ENCODE assay signal across 9 mouse cellular contexts in the genomic region with DNA sequence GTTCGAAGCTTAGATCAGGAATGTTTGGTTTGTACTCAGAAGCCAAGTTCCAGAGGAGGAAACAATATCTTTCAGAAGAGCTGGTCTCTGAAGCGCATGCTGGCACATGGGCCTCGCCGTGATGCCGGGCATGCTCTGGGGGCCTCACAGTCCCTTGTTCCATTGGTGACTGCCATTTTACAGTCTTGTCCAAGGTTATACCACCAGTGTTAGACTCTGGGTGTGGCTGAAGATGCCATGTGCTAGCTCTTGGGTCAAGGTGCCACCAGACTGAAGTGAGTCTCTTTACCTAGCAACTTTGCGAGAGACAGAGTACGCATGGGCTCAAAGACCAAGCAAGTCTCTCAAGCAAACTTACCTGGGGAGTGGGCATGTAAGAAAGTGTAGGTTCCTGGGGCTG.
DNase-seq lines count a peak whose midpoint lies in the region; ATAC-seq and TF ChIP-seq lines count a peak whose summit lies in the region.
"Had no signal": no experiment of that assay in that cellular context is flagged by ENCODE, and none has a peak within 500 bp of the region (broad histone marks: within the 10 kb centered on the region; RNA-seq: fewer than 3 reads in every experiment).

No protein-coding gene starts in this region.

- H3K27ac ChIP-seq in layer of hippocampus, adult 2 months: peak overlapping the region; percentile 63; the same call in 1 of the 2 replicates
- peak overlapping the region; percentile 58 for H3K27ac ChIP-seq in embryonic fibroblast, embryonic 13.5 days (ENCODE audit: insufficient read depth, low read length)
- H3K27ac ChIP-seq in hindbrain, embryonic 11.5 days (ENCODE audit: low read depth, low read length): peak overlapping the region; percentile 74
- H3K27ac ChIP-seq in neural tube, embryonic 12.5 days: peak overlapping the region; percentile 51; the same call in 1 of the 2 replicates

- WGBS in hindbrain, embryonic 11.5 days: 82% methylated on average over 7 of the region's 7 CpGs
- WGBS in neural tube, embryonic 12.5 days: 79% methylated on average over 7 of the region's 7 CpGs

- no peak overlapping the region for H3K9ac ChIP-seq in hindbrain, embryonic 11.5 days (ENCODE audit: low read depth, low read length)
- H3K9ac ChIP-seq in neural tube, embryonic 12.5 days: no peak overlapping the region

- DNase-seq in layer of hippocampus, adult 2 months (ENCODE audit: low spot score in 2 of 2): no peak
- DNase-seq in layer of hippocampus, postnatal 36 days: no peak
- no peak for DNase-seq in hindbrain, embryonic 11.5 days (ENCODE audit: low spot score)
- no peak for DNase-seq in layer of hippocampus, postnatal 10 days (ENCODE audit: low spot score in 2 of 2)
- no peak for DNase-seq in left cerebral cortex, postnatal 36 days (ENCODE audit: low spot score in 2 of 2)
- DNase-seq: adrenal gland, adult 2 months had no signal

- TF ChIP-seq CTCF in layer of hippocampus, adult 2 months (conservative IDR thresholded peaks at IDR 0.05): no peak
- no peak for TF ChIP-seq CTCF in embryonic fibroblast, embryonic 13.5 days (IDR thresholded peaks at IDR 0.05; ENCODE audit: borderline replicate concordance, insufficient read depth, low read length)

- no peak overlapping the region for H3K4me2 ChIP-seq in hindbrain, embryonic 11.5 days (replicated peaks; ENCODE audit: low read depth, low read length)
- no peak overlapping the region for H3K4me2 ChIP-seq in neural tube, embryonic 12.5 days (replicated peaks)

- TF ChIP-seq POLR2A in embryonic fibroblast, embryonic 13.5 days (IDR thresholded peaks at IDR 0.05; ENCODE audit: low read depth, low read length): no peak

- no peaks in the 10 kb centered on the region; the same call in 1 of the 2 replicates for H3K27me3 ChIP-seq in hindbrain, embryonic 11.5 days (ENCODE audit: control insufficient read depth, insufficient read depth, low read length)
- H3K27me3 ChIP-seq in neural tube, embryonic 12.5 days (replicated peaks): no peaks in the 10 kb centered on the region

- intact Hi-C loops in left cerebral cortex, postnatal 36 days (cut with DNase I): no loop called here

- H3K9me3 ChIP-seq in hindbrain, embryonic 11.5 days (ENCODE audit: control insufficient read depth, low read length): no peaks in the 10 kb centered on the region
- H3K9me3 ChIP-seq in neural tube, embryonic 12.5 days: no peaks in the 10 kb centered on the region
- H3K9me3 ChIP-seq: G1E had no signal

- H3K36me3 ChIP-seq in hindbrain, embryonic 11.5 days (ENCODE audit: control insufficient read depth, insufficient read depth, low read length): no peaks in the 10 kb centered on the region
- H3K36me3 ChIP-seq in neural tube, embryonic 12.5 days: peaks cover 9% of the 10 kb centered on the region; the same call in 1 of the 2 replicates
- H3K36me3 ChIP-seq: G1E had no signal

- no peak for ATAC-seq in hindbrain, embryonic 11.5 days (ENCODE audit: low FRiP score)
- ATAC-seq in neural tube, embryonic 12.5 days (ENCODE audit: low FRiP score, low read depth): no peak

- H3K4me1 ChIP-seq in embryonic fibroblast, embryonic 13.5 days (ENCODE audit: control insufficient read depth, insufficient read depth, low read length): peaks cover 28% of the 10 kb centered on the region
- peaks cover 2% of the 10 kb centered on the region for H3K4me1 ChIP-seq in hindbrain, embryonic 11.5 days (replicated peaks; ENCODE audit: control insufficient read depth, insufficient read depth, low read length)
- peaks cover 52% of the 10 kb centered on the region for H3K4me1 ChIP-seq in neural tube, embryonic 12.5 days

- no peak overlapping the region for H3K4me3 ChIP-seq in layer of hippocampus, adult 2 months
- H3K4me3 ChIP-seq in embryonic fibroblast, embryonic 13.5 days (ENCODE audit: insufficient read depth, low read length): no peak overlapping the region
- H3K4me3 ChIP-seq in hindbrain, embryonic 11.5 days (ENCODE audit: low read depth, low read length): no peak overlapping the region
- H3K4me3 ChIP-seq in neural tube, embryonic 12.5 days: no peak overlapping the region
